Comparison of ENCODE assay signal across 9 mouse cellular contexts in genomic region chr15:88247974-88248625, GRCm38 (mm10).
DNase-seq lines count a peak whose midpoint lies in the region; ATAC-seq lines count a peak whose summit lies in the region.
"Had no signal": no experiment of that assay in that cellular context is flagged by ENCODE, and none has a peak within 500 bp of the region (broad histone marks: within the 10 kb centered on the region; RNA-seq: fewer than 3 reads in every experiment).

No protein-coding gene starts in this region.

- H3K27ac ChIP-seq in hindbrain, embryonic 15.5 days (replicated peaks), result no peak overlapping the region
- no peak overlapping the region for H3K27ac ChIP-seq in midbrain, embryonic 11.5 days (ENCODE audit: low read depth, low read length)
- H3K27ac ChIP-seq: limb, embryonic 15.5 days had no signal

- peaks cover 16% of the 10 kb centered on the region for H3K4me1 ChIP-seq in hindbrain, embryonic 15.5 days (replicated peaks)
- H3K4me1 ChIP-seq in midbrain, embryonic 11.5 days (ENCODE audit: control insufficient read depth, insufficient read depth, low read length), result 0 out of 2 replicates have a peak, but pooled peaks cover 2% of the 10 kb centered on the region

- peaks cover 4% of the 10 kb centered on the region; the same call in 1 of the 2 replicates for H3K27me3 ChIP-seq in hindbrain, embryonic 15.5 days
- H3K27me3 ChIP-seq in midbrain, embryonic 11.5 days (ENCODE audit: control insufficient read depth, insufficient read depth, low read length), result no peaks in the 10 kb centered on the region

- no peak overlapping the region for H3K4me2 ChIP-seq in hindbrain, embryonic 15.5 days
- no peak overlapping the region for H3K4me2 ChIP-seq in midbrain, embryonic 11.5 days
- H3K4me2 ChIP-seq: limb, embryonic 15.5 days had no signal

- WGBS in hindbrain, embryonic 15.5 days, result 27% methylated on average over 14 of the region's 14 CpGs
- WGBS in midbrain, embryonic 11.5 days, result 25% methylated on average over 14 of the region's 14 CpGs

- no peak overlapping the region for H3K4me3 ChIP-seq in hindbrain, embryonic 15.5 days
- H3K4me3 ChIP-seq in midbrain, embryonic 11.5 days (ENCODE audit: low read depth, low read length), result no peak overlapping the region
- H3K4me3 ChIP-seq: limb, embryonic 15.5 days had no signal

- peak; percentile 76 for DNase-seq in ZHBTc4 (ENCODE audit: low read depth, low spot score)
- peak; percentile 93 for DNase-seq in cerebellum, adult 8-10 months
- peak; percentile 77 for DNase-seq in left cerebral cortex, adult 11 months (ENCODE audit: low spot score)
- peak; percentile 98 for DNase-seq in midbrain, embryonic 11.5 days (ENCODE audit: low spot score, missing footprints)
- DNase-seq in spleen, postnatal 4 days (ENCODE audit: low spot score in 2 of 2), result peak; percentile 28 to 81

- no peaks in the 10 kb centered on the region for H3K36me3 ChIP-seq in hindbrain, embryonic 15.5 days
- H3K36me3 ChIP-seq in midbrain, embryonic 11.5 days (ENCODE audit: control insufficient read depth, insufficient read depth, low read length), result no peaks in the 10 kb centered on the region
- H3K36me3 ChIP-seq: limb, embryonic 15.5 days had no signal

- H3K9me3 ChIP-seq in hindbrain, embryonic 15.5 days, result no peaks in the 10 kb centered on the region
- no peaks in the 10 kb centered on the region for H3K9me3 ChIP-seq in midbrain, embryonic 11.5 days (ENCODE audit: control insufficient read depth, low read length)
- H3K9me3 ChIP-seq: limb, embryonic 15.5 days had no signal

- H3K9ac ChIP-seq in hindbrain, embryonic 15.5 days, result no peak overlapping the region
- H3K9ac ChIP-seq in midbrain, embryonic 11.5 days (ENCODE audit: low read length), result no peak overlapping the region
- H3K9ac ChIP-seq: limb, embryonic 15.5 days had no signal

- peak; percentile 78 for ATAC-seq in frontal cortex, adult (ENCODE audit: low TSS enrichment)
- ATAC-seq in hindbrain, embryonic 15.5 days (ENCODE audit: low FRiP score, low read depth), result peak; percentile 66
- ATAC-seq in midbrain, embryonic 11.5 days (ENCODE audit: low FRiP score), result peak; percentile 68; the same call in 1 of the 2 replicates
- ATAC-seq in megakaryocyte, adult 5-6 weeks (ENCODE audit: poor library complexity, severe bottlenecking), result no peak
